ENCODE assay signal across 15 mouse cellular contexts in the genomic region with DNA sequence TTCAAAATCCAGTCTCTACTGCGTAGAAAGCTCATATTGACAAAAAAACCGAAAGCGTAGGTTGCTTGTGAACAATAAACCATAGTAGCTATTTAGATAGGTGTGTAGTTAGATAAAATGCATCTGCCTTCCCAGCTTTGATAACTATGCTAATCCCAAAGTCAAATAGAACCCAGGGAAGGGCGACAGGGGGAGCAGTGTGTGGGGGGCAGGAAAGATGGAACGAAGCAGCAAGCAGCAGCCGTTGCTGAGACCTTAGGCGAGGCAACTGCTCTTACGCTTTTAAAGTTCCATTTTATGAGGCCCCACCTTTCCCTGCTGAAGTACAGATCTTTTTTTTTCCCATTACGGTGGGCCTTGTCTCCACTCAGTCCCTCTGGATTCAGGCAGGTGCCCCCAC. TPM values are rescaled to one million over a fixed set of nuclear protein-coding genes. Genes with fewer than 3 reads are reported as not detected.
DNase-seq lines count a peak whose midpoint lies in the region; ATAC-seq and TF ChIP-seq lines count a peak whose summit lies in the region.
"Had no signal": no experiment of that assay in that cellular context is flagged by ENCODE, and none has a peak within 500 bp of the region (broad histone marks: within the 10 kb centered on the region; RNA-seq: fewer than 3 reads in every experiment).

No protein-coding gene starts in this region.

- H3K4me2 ChIP-seq in forebrain, embryonic 12.5 days, result peak overlapping the region; percentile 34; the same call in 1 of the 2 replicates
- H3K4me2 ChIP-seq in heart, embryonic 16.5 days (ENCODE audit: low read depth, low read length), result peak overlapping the region; percentile 54; the same call in 1 of the 2 replicates
- H3K4me2 ChIP-seq in midbrain, embryonic 13.5 days (replicated peaks), result no peak overlapping the region
- no peak overlapping the region for H3K4me2 ChIP-seq in midbrain, postnatal 0 days (ENCODE audit: low read depth, low read length, poor library complexity, severe bottlenecking)
- peak overlapping the region; percentile 50 for H3K4me2 ChIP-seq in stomach, embryonic 16.5 days (ENCODE audit: low read depth, low read length)

- intact Hi-C loops in heart, postnatal 25 days (cut with DNase I), result no loop called here

- peaks cover 8% of the 10 kb centered on the region; the same call in 1 of the 2 replicates for H3K4me1 ChIP-seq in forebrain, embryonic 12.5 days
- H3K4me1 ChIP-seq in forebrain, embryonic 10.5 days, result peaks cover 9% of the 10 kb centered on the region
- peaks cover 8% of the 10 kb centered on the region for H3K4me1 ChIP-seq in heart, embryonic 16.5 days (ENCODE audit: control insufficient read depth, insufficient read depth, low read length)
- H3K4me1 ChIP-seq in midbrain, embryonic 13.5 days (replicated peaks), result peaks cover 10% of the 10 kb centered on the region
- 0 out of 2 replicates have a peak, but pooled peaks cover 4% of the 10 kb centered on the region for H3K4me1 ChIP-seq in midbrain, postnatal 0 days (ENCODE audit: insufficient read depth, low read length)
- no peaks in the 10 kb centered on the region for H3K4me1 ChIP-seq in stomach, embryonic 16.5 days (ENCODE audit: control insufficient read depth, insufficient read depth, low read length)
- H3K4me1 ChIP-seq: megakaryocyte, embryonic 14.5 days had no signal

- DNase-seq in forebrain, embryonic 10.5 days (ENCODE audit: extremely low spot score, low spot score), result no peak
- no peak for DNase-seq in heart, postnatal 25 days (ENCODE audit: low spot score)
- DNase-seq in midbrain, postnatal 0 days (ENCODE audit: low spot score), result no peak
- DNase-seq in right cerebral cortex, postnatal 4 days, result no peak
- DNase-seq: cerebellum, adult 9-10 months; right cerebral cortex, postnatal 14 days; thymus, postnatal 4 days had no signal

- no peak for ATAC-seq in forebrain, embryonic 12.5 days (ENCODE audit: low FRiP score)
- no peak for ATAC-seq in heart, embryonic 16.5 days (replicated peaks; ENCODE audit: extremely low read depth, insufficient read depth, low FRiP score)
- no peak for ATAC-seq in midbrain, embryonic 13.5 days
- ATAC-seq in midbrain, postnatal 0 days (ENCODE audit: low FRiP score), result no peak
- ATAC-seq in stomach, embryonic 16.5 days (ENCODE audit: insufficient read depth, low FRiP score), result no peak
- ATAC-seq: hindbrain, embryonic 16.5 days had no signal

- H3K27me3 ChIP-seq in forebrain, embryonic 12.5 days, result peaks cover 32% of the 10 kb centered on the region
- H3K27me3 ChIP-seq in forebrain, embryonic 10.5 days (ENCODE audit: poor library complexity, severe bottlenecking), result peaks cover 44% of the 10 kb centered on the region
- H3K27me3 ChIP-seq in heart, embryonic 16.5 days (ENCODE audit: control insufficient read depth, insufficient read depth, low read length), result peaks cover 34% of the 10 kb centered on the region
- H3K27me3 ChIP-seq in midbrain, embryonic 13.5 days, result peaks cover 29% of the 10 kb centered on the region
- H3K27me3 ChIP-seq in midbrain, postnatal 0 days (ENCODE audit: insufficient read depth, low read length), result peaks cover 10% of the 10 kb centered on the region
- peaks cover 18% of the 10 kb centered on the region; the same call in 1 of the 2 replicates for H3K27me3 ChIP-seq in stomach, embryonic 16.5 days (ENCODE audit: control insufficient read depth, insufficient read depth, low read length)

- H3K9me3 ChIP-seq in forebrain, embryonic 12.5 days, result no peaks in the 10 kb centered on the region
- H3K9me3 ChIP-seq in forebrain, embryonic 10.5 days, result no peaks in the 10 kb centered on the region
- no peaks in the 10 kb centered on the region for H3K9me3 ChIP-seq in heart, embryonic 16.5 days (replicated peaks; ENCODE audit: control insufficient read depth, low read length)
- H3K9me3 ChIP-seq in midbrain, embryonic 13.5 days, result no peaks in the 10 kb centered on the region
- H3K9me3 ChIP-seq in midbrain, postnatal 0 days (ENCODE audit: low read length), result no peaks in the 10 kb centered on the region
- no peaks in the 10 kb centered on the region for H3K9me3 ChIP-seq in stomach, embryonic 16.5 days (replicated peaks; ENCODE audit: control insufficient read depth, low read length)
- H3K9me3 ChIP-seq: limb, embryonic 15.5 days; megakaryocyte, embryonic 14.5 days had no signal

- H3K4me3 ChIP-seq in forebrain, embryonic 12.5 days (replicated peaks), result no peak overlapping the region
- H3K4me3 ChIP-seq in forebrain, embryonic 10.5 days, result no peak overlapping the region
- peak overlapping the region; percentile 27; the same call in 1 of the 2 replicates for H3K4me3 ChIP-seq in heart, embryonic 16.5 days (ENCODE audit: low read length)
- 0 out of 2 replicates have a peak overlapping the region, but pooled peaks have one; percentile 21 for H3K4me3 ChIP-seq in midbrain, embryonic 13.5 days (replicated peaks)
- H3K4me3 ChIP-seq in midbrain, postnatal 0 days (ENCODE audit: low read depth, low read length), result no peak overlapping the region
- H3K4me3 ChIP-seq in stomach, embryonic 16.5 days (replicated peaks; ENCODE audit: low read length), result peak overlapping the region; percentile 30
- H3K4me3 ChIP-seq: megakaryocyte, embryonic 14.5 days; myocyte had no signal

- H3K27ac ChIP-seq in forebrain, embryonic 12.5 days, result no peak overlapping the region
- no peak overlapping the region for H3K27ac ChIP-seq in forebrain, embryonic 10.5 days
- H3K27ac ChIP-seq in heart, embryonic 16.5 days (ENCODE audit: low read length), result no peak overlapping the region
- no peak overlapping the region for H3K27ac ChIP-seq in midbrain, embryonic 13.5 days
- no peak overlapping the region for H3K27ac ChIP-seq in midbrain, postnatal 0 days (ENCODE audit: low read depth, low read length)
- H3K27ac ChIP-seq in stomach, embryonic 16.5 days (ENCODE audit: low read length), result no peak overlapping the region
- H3K27ac ChIP-seq: limb, embryonic 15.5 days had no signal

- 54% methylated on average over 9 of the region's 9 CpGs for WGBS in forebrain, embryonic 12.5 days
- WGBS in forebrain, embryonic 10.5 days, result 57% methylated on average over 9 of the region's 9 CpGs
- WGBS in heart, embryonic 16.5 days, result 44% methylated on average over 9 of the region's 9 CpGs
- 47% methylated on average over 9 of the region's 9 CpGs for WGBS in midbrain, embryonic 13.5 days
- 57% methylated on average over 9 of the region's 9 CpGs for WGBS in midbrain, postnatal 0 days
- 36% methylated on average over 9 of the region's 9 CpGs for WGBS in stomach, embryonic 16.5 days

- H3K36me3 ChIP-seq in forebrain, embryonic 12.5 days (replicated peaks), result no peaks in the 10 kb centered on the region
- H3K36me3 ChIP-seq in forebrain, embryonic 10.5 days (replicated peaks), result no peaks in the 10 kb centered on the region
- no peaks in the 10 kb centered on the region for H3K36me3 ChIP-seq in heart, embryonic 16.5 days (ENCODE audit: control insufficient read depth, insufficient read depth)
- H3K36me3 ChIP-seq in midbrain, embryonic 13.5 days, result no peaks in the 10 kb centered on the region
- H3K36me3 ChIP-seq in midbrain, postnatal 0 days (ENCODE audit: insufficient read depth, low read length), result no peaks in the 10 kb centered on the region
- no peaks in the 10 kb centered on the region for H3K36me3 ChIP-seq in stomach, embryonic 16.5 days (ENCODE audit: control insufficient read depth, insufficient read depth, low read length)
- H3K36me3 ChIP-seq: limb, embryonic 15.5 days had no signal

- TF ChIP-seq CTCF in midbrain, postnatal 0 days (IDR thresholded peaks at IDR 0.05), result no peak

- no peak overlapping the region for H3K9ac ChIP-seq in forebrain, embryonic 12.5 days
- H3K9ac ChIP-seq in heart, embryonic 16.5 days (ENCODE audit: low read length), result no peak overlapping the region
- no peak overlapping the region for H3K9ac ChIP-seq in midbrain, embryonic 13.5 days (replicated peaks)
- H3K9ac ChIP-seq in midbrain, postnatal 0 days (replicated peaks; ENCODE audit: low read length, poor library complexity, severe bottlenecking), result no peak overlapping the region
- peak overlapping the region; percentile 48; the same call in 1 of the 2 replicates for H3K9ac ChIP-seq in stomach, embryonic 16.5 days (ENCODE audit: low read length)
- H3K9ac ChIP-seq: limb, embryonic 15.5 days had no signal

RNA-seq across cellular contexts. Expression of gene Tmem45b, which starts 1.1 kb away (rescaled TPM):
- 0.18 TPM in 1 of 2 replicates, not detected in the other for polyA plus RNA-seq in forebrain, embryonic 12.5 days (2016; fragmentation: Nextera tagmentation; extraction: Ambion mirVana)
- polyA plus RNA-seq in forebrain, embryonic 10.5 days (2016; fragmentation: Nextera tagmentation; extraction: Ambion mirVana), result not detected in 2 replicates
- polyA plus RNA-seq in heart, embryonic 16.5 days (2015; fragmentation: Nextera tagmentation; extraction: Ambion mirVana), result 0.42 TPM in 1 of 2 replicates, not detected in the other
- total RNA-seq in heart, postnatal 25 days (2021), result 1 to 10 TPM in 1 of 2 experiments, under 1 TPM in 1; 0.36 to 1.0 TPM
- polyA plus RNA-seq in midbrain, embryonic 13.5 days (2015; fragmentation: Nextera tagmentation; extraction: Ambion mirVana), result 0.13 and 0.18 TPM in 2 replicates
- not detected in 2 replicates for total RNA-seq in midbrain, postnatal 0 days (2014; rRNA removed)
- polyA plus RNA-seq in midbrain, postnatal 0 days (2015; fragmentation: Nextera tagmentation; extraction: Ambion mirVana), result 0.22 and 0.43 TPM in 2 replicates
- polyA plus RNA-seq in stomach, embryonic 16.5 days (2015; fragmentation: Nextera tagmentation; extraction: Ambion mirVana), result 31.9 and 40.1 TPM in 2 replicates
- polyA plus RNA-seq: limb, embryonic 15.5 days; myocyte had no signal

Comparison
In these comparisons a context has a peak if more than half of its experiments do, and no peak if none do; other contexts are left out.
1. H3K4me3 ChIP-seq: peak in heart, embryonic 16.5 days (single experiment), midbrain, embryonic 13.5 days (single experiment) and stomach, embryonic 16.5 days (single experiment); none in forebrain, embryonic 12.5 days (single experiment), forebrain, embryonic 10.5 days (single experiment) and midbrain, postnatal 0 days (single experiment).
2. H3K4me2 ChIP-seq: peak in forebrain, embryonic 12.5 days (single experiment), heart, embryonic 16.5 days (single experiment) and stomach, embryonic 16.5 days (single experiment); none in midbrain, embryonic 13.5 days (single experiment) and midbrain, postnatal 0 days (single experiment).
3. RNA of gene Tmem45b, which starts 1.1 kb away (polyA plus RNA-seq): 31.9 to 40.1 TPM in stomach, embryonic 16.5 days; 0.22 to 0.43 TPM in midbrain, postnatal 0 days, 0.42 TPM in heart, embryonic 16.5 days, 0.18 TPM in forebrain, embryonic 12.5 days, 0.13 to 0.18 TPM in midbrain, embryonic 13.5 days and not detected in forebrain, embryonic 10.5 days; every median in the first group is over 10 times any median in the second.